Mouse (Mus musculus) liver, adult (tissue): Measurements from ENCODE around the gene Arl6ip4.

ENCODE experiments used
- GATA4 ChIP-seq: IDR thresholded peaks from 2 replicates; pipeline ENCODE4 v1.6.1; 2014; ENCODE audit warnings: mild to moderate bottlenecking, low read length; ENCODE audit not compliant: insufficient replicate concordance

The Arl6ip4 gene

DNA sequence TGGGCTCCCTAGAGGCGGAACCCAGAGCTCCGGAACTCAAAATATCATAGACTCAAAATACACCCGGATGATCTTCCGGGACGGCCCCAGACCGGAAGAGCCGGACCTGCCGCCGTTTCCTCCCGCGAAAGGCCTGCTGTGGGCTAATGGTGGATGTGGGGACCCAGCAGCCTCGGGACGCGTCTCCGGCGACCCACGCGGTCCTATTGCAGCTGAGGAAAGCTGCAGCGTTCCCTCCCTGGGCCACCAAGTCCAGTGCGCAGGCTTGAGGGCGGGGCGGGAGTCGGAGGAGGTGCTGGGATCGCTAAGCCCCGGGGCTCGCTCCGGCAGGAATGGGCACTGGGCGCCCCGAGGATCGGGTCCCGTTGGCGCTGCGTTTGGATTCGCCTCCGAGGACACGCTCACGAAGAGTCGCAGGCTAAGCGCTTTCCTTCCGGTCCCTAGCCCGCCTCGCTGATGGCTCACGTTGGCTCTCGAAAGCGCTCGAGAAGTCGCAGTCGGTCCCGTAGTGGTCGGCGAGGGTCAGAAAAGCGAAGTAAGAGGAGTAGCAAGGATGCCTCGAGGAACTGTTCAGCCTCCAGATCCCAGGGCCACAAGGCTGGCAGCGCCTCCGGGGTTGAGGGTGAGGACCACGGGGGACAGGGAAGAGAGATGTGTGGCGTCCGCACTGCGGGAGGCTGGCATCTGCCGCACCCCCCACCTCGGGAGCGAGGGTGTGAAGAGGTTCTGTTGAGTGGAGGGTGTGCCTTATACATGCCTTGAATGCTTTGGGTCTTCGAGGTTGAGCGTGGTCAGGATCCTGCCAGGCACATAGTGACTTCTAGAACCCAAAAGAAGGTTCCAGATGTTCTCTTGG is at the start of gene Arl6ip4:
Gene Arl6ip4 (plus strand): TSS at position 100 of the 856 bp plus-strand sequence.
- no peak for TF ChIP-seq GATA4

DNA sequence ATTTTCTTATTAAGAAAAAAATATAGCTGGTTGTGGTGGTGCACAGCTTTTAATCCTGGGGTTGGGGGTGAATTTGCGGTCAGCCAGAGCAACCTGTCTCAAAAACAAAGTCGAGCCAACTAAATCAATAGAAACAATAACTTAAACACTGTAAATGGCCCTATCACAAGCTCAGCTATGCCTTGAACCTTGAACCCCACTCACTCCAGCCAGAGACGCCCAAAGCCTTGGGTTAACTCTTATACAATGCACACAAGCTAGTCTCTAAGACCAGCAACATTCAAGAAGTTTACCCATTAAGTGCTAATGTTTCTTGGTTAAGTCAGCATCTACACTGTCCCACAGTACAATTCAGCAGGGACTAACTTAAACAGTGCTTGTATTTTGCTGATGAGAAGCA is 46.2 kb upstream of the Arl6ip4 start:
- TF ChIP-seq GATA4, result no peak

DNA sequence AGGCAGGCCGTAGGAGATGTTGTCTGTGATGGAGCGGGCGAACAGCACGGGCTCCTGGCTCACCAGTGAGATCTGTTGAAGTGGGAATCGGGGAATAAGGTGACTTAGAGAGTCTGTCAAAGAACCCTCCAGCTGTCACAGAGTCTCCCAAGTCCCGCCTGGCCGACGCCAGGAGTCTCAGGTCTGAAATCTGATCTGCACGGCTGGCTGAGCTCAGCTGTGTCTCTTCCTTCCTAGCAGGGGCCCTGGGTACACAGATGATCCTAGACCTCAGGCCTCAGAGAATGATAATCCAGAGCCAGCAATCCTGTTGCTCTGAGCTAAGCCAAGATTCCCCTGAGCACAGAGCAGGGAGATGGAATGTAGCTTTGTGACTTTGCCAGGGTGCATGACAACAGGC is 42.2 kb upstream of the Arl6ip4 start:
- no peak for TF ChIP-seq GATA4

DNA sequence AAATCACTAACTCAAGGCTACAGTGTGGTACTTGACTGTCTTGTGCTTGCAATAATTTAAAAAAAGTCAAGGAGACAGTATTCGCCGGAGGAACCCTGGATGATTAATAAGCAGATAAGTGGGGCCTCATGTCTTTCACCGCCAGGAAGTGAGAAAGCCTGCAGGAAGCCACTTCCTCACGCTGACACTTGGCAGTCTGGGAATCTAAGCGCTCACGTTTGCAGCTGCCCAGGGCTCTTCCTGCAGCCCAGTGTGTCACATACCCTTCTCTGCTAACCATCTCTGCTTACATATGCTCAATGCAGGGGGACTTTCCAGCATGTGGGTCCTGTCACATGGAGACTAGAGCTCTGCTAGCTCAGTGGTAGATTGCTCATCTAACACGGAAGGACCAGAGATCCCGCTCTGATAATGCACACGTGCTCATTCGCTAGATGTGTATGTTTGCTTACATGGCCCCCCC is 41.0 kb upstream of the Arl6ip4 start:
- TF ChIP-seq GATA4, result peak; percentile 34; the same call in 1 of the 2 replicates

DNA sequence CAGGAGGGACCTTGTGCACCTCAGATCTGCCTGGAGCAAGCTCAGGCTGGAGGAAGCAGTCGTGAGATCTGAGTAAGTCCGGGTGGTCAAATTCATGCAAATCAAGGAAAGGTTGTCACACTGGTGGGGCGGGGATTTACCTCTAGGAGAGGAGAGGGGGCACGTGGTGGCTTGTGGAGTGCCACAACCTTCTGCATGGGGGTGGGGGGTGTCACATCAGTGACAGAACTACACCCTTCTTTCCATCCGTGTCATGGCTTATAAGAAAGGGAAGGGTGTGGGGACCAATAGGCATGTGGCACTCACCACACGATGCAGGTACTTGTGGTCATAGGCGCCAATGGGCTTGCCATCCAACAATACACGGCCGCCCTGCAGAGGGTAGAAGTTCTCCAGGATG is 40.2 kb upstream of the Arl6ip4 start:
- no peak for TF ChIP-seq GATA4

DNA sequence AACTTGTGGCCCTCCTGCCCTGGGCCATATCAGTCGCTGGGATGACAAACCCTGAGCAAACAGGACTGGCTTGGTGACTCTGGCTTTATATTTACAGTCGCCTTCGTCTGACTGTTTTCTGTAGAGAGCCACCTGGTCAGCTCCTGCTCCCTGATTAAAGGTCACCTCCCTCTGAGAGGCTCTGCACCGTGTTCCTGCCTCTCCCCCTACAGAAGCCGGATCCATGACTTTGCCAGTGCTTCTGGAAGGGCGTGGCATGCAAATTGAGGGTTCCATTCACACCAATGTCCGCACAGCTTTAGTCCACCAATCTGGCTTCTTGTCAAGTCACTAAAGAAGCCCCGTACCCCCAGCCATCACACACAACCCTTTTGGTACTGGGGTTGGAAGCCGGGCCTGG is 39.3 kb upstream of the Arl6ip4 start:
- TF ChIP-seq GATA4, result no peak

DNA sequence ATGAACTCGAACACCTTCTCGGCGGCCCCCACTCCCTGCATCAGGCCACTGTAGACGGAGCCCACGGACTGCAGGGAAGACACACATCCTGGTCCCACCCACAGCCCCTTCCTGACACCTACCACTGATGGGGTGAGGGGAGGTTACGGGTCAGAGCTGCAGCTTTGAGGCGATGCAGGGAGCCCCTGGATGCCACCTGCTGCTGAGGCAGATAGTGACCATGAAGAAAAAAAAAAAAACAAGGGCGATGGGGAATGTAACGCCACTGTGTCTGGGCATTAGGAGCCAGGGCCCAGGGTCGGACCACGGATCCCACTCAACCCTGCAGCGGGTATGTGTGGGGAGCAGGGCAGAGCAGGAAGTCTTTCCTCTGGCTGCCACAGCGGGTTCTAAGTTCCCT is 38.6 kb upstream of the Arl6ip4 start:
- TF ChIP-seq GATA4, result no peak

DNA sequence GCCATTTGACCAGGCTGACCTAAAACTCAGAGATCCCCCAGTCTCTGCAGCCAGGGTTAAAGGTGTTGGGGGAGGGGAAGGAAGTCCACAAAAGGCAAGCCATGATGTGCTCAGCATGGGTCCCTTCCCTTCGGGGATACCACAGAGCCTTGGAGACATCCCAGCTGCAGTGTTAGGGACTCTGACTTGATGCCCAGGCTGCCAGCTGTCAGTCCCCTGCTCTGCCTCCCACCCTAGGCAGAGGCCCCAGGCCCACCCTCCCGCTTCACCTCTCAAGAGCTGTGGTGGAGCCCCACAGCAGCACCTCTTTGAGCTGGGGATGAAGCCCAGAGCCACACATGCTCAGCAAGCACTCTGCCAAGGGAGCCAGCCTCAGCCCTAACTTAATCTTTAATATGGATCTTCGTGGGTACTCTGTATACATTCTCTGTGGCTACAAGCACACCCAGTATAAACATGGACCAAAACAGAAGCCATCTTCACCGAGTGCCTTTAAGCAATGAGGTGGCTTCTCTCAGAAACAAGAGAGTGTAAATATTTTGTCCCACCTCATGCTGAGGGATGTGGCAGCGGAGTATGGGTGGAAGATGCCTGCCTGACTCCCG is 37.9 kb upstream of the Arl6ip4 start:
- no peak for TF ChIP-seq GATA4

DNA sequence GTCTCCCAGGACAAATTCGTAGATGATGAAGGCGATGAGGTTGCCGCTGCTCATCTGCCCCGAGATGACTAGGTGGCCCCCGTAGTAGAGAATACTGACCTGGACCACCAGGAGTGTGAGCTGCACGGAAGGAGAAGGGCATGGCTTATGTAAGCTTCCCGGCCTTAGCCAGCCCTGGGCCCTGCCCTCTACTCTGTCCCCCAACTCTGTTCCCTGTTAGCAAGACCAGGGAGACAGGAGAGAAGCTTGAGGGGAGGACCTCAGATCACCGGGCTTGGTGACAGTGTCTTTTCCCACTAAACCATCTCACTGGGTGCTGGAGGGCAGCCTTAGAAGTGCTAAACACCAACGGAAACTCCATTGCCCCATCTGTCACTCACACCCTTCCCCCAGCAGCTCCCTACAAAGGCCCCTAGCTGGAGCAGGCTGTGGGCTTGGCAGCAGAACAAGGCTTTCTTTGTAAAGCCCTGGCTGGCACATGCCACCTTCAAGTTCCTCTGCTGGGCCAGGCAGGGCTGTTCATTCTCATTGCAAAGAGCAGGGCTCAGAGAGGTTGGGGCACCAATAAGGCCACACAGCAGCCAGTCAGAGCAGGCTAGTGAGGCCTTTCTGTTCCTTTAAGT is 37.0 kb upstream of the Arl6ip4 start:
- no peak for TF ChIP-seq GATA4

DNA sequence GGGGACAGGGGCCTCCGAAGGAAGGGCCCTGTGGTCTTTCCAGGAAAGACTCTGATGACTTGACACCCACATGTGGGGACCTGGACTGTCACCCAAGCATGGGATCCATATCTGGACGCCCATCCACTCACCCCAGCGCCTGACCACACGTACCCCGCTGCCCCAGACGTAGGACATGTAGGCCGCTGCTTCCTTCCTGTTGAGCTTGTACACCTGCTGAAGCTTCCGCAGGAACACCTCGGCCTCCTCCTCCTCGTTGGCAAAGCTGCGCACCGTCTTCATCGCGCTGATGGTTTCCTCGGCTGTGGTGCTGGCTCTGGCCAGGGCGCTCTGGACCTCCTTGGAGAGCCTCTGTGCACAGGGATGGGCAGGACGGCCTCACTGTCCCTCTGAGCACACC is 36.0 kb upstream of the Arl6ip4 start:
- no peak for TF ChIP-seq GATA4

DNA sequence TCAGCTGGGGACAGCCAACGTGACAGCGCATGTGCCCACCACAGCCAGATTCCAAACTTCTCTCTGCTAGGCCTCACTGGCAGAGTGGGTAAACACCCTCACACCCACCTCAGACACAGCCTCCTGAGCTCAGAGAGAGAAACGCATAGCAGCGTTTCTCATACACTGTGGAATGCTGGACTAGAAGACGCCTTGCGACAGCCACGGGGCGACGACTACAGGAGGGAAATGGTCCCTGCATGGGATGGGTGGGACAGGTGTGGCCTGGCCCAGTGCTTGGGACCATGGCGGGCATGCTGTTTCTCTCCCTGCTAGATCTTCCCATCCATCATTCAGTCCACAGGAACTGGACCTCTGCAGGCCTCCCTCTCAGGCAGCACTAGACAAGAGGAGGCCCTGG is 33.4 kb upstream of the Arl6ip4 start:
- no peak for TF ChIP-seq GATA4

DNA sequence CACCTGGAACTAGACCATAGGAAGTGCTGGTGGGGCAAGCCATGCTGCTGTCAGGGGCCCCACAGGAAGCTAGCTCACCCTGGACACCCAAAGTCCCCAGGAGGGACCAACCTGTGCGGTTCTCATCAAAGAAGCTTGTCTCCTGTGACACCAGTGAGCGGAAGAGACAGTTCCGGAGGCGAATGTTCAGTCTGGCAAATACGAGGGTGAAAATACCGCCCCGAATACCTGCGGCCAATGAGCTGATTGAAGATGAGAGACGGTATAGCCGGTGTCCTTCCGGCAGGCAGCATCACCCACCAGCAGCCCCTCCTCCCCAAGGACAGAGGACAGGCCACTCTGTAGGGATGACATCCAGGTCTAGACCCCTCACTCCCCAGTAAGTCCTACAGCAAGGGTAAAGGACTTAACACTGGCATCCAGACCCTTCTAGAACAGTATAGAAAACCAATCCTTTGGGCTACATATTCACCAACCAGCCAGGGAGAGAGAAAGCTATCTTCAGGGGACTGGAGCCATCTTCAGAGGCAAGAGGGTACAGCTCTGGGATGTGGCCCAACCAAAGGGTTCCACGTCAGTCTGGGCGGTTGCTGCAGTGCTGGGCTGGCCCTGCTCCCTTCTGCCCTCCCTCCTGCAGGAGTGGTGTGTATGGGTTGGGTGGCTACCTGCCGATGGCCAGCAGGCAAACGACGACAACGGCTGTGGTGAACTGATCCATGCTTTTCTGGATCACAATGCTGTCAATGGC is 32.8 kb upstream of the Arl6ip4 start:
- no peak for TF ChIP-seq GATA4

DNA sequence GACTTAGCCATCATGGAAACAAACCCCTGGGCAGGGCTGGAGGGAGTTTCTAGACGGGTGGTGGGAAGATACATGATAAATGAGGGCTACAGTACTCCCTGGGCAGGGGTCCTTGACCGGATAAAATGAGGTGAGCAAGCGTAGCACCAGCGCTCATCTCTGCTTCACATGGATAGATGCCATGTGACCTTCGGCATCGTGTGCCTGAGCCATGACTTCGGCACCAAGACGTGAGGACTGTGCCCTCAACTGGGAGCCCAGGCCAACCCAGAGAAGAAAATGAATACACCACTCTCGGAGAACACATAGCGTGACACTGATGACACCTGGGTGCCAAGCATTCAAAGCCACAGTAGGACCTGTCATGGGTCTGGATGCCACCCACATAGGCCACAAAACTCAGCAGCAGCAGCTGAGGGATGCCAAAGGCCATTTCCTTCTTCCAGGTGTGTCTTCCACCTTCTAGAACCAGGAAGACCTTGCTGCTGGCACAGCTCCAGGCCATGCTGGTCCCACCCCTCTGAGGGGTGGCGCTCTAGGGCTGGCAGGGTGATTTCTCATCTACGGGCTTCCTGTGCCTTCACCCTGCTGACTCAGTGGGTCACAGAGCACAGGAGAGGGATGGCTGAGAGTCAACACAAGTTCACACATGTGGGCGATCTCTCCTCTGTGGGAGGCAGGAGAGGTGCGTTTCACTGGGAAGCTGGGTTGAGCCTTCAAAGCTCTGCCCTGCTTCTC is 31.9 kb upstream of the Arl6ip4 start:
- TF ChIP-seq GATA4, result no peak

DNA sequence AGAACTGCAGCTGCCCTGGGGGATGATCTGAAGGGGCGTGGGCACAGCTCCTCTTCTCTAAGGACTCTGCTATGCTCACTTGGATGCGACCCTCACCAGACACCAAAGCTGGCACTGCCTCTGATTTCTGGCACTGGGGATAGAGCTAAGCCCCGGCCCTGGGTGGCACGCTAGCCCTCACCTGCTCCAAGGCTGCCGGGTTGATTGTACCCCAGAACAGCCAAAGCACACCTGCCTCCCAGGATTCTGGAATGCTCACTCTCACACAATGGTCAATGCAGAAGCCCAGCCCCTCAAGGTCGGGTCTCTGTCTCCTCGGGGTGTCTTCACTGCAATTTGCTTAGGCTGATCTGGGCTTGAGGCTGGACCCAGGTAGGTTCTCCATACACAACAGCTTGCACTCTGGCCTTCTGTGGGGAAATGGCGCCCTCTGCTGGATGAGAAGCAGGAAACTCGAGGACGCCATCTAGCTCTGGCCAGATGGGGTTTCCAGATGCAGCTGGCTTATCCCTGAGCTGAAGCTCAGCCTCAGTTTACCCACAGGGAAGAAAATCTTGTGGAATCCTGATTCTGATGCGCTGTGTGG is 31.2 kb upstream of the Arl6ip4 start:
- TF ChIP-seq GATA4, result no peak
